Mouse (Mus musculus) naive thymus-derived CD4-positive, alpha-beta T cell, adult 5 months (primary cell): Measurements from ENCODE around the gene Olfr267. TPM values are rescaled to one million over a fixed set of nuclear protein-coding genes. Genes with fewer than 3 reads are reported as not detected.

ENCODE experiments used
- polyA plus RNA-seq: library from polyadenylated mRNA; unstranded; fragments of 100-300 nt; shearing (Covaris generic); gene quantifications from one replicate; pipeline ENCODE4 v1.2.1, GENCODE M21; 2017

Gene Olfr267
- polyA plus RNA-seq = not detected

DNA sequence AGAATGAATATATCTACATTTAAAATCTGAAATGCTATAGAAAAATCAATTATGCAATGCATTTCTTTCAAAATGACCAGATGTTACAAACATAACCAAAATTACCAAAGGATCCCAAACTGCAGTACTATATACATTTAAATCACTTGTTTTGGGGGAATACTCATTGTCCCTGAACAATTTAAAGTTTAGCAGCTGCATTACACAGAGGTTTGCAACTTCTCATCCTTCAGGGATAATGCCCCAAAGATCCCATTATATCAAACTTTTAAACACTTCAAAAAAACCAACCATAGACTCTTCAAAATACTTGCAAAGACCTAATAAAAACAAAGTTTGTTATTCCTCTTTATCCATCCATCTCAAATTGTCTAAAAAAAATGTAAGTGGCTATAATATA is at the start of gene Olfr267:
Gene Olfr267 (minus strand): TSS at position 101 of the 400 bp plus-strand sequence.

Other genes with a start within 250 kb of the Olfr267 start
- not detected for gene Lpar1, start 233.8 kb downstream of the Olfr267 start, polyA plus RNA-seq
- gene Ecpas, start 125.0 kb upstream of the Olfr267 start, polyA plus RNA-seq = 53.8 TPM
- gene Zkscan16, start 155.9 kb upstream of the Olfr267 start, polyA plus RNA-seq = not detected
- not detected for gene Ptgr1, start 199.4 kb upstream of the Olfr267 start, polyA plus RNA-seq
- 7.7 TPM for gene Dnajc25, start 207.3 kb upstream of the Olfr267 start, polyA plus RNA-seq
- gene Gm20503, start 215.5 kb upstream of the Olfr267 start, polyA plus RNA-seq = 6.6 TPM
- 64.8 TPM for gene Gng10, start 247.4 kb upstream of the Olfr267 start, polyA plus RNA-seq